Mouse (Mus musculus) spleen, adult 2 months (tissue): Measurements from ENCODE around the gene Best3. TPM values are rescaled to one million over a fixed set of nuclear protein-coding genes. Genes with fewer than 3 reads are reported as not detected.

ENCODE experiments used
- DNase-seq, 2 experiments: peaks; one replicate each; pipeline versions ENCODE4 v3.0.0 to v3.0.0-alpha.2; 2012 to 2021; ENCODE audit warnings: low spot score in 2 of 2, low read depth in 1 of 2
- H3K27ac ChIP-seq: fragments of 200-500 bp; 2 replicates; pipeline ENCODE4 v1.5.1; 2012; ENCODE audit warnings: low read length, inconsistent platforms; ENCODE audit not compliant: insufficient read depth
- H3K27me3 ChIP-seq: fragments of 200-500 bp; 2 replicates; pipeline ENCODE4 v1.6.1; 2012; ENCODE audit warnings: mild to moderate bottlenecking, moderate library complexity, low read length, inconsistent platforms; ENCODE audit not compliant: control insufficient read depth, insufficient read depth
- H3K36me3 ChIP-seq: fragments of 200-500 bp; 2 replicates; pipeline ENCODE4 v1.6.1; 2012; ENCODE audit warnings: mild to moderate bottlenecking, low read length, inconsistent platforms; ENCODE audit not compliant: control insufficient read depth, insufficient read depth
- H3K4me1 ChIP-seq: fragments of 200-500 bp; 2 replicates; pipeline ENCODE4 v1.6.1; 2011; ENCODE audit warnings: inconsistent platforms; ENCODE audit not compliant: control insufficient read depth, insufficient read depth, insufficient read length
- H3K4me3 ChIP-seq: fragments of 200-500 bp; 2 replicates; pipeline ENCODE4 v1.5.1; 2011; ENCODE audit warnings: mild to moderate bottlenecking, inconsistent platforms; ENCODE audit not compliant: insufficient read depth, insufficient read length; ENCODE audit errors: extremely low read depth
- CTCF ChIP-seq: fragments of 200-500 bp; IDR thresholded peaks from 2 replicates; pipeline ENCODE4 v1.5.1; 2011; ENCODE audit warnings: mild to moderate bottlenecking, inconsistent platforms; ENCODE audit not compliant: insufficient read depth, insufficient read length, insufficient replicate concordance; ENCODE audit errors: extremely low read depth
- POLR2A ChIP-seq: fragments of 200-500 bp; IDR thresholded peaks from 2 replicates; pipeline ENCODE4 v1.6.1; 2011; ENCODE audit warnings: low read depth, low read length, inconsistent platforms
- WGBS: fragments of 180-500 bp; shearing (Covaris S2); methylation state at CpG from one replicate; pipeline ENCODE4 v1.1.7; 2018; 5-methylcytosine and 5-hydroxymethylcytosine counted together
- polyA plus RNA-seq: library from polyadenylated mRNA; depleted of rRNA; stranded (reverse); fragments of >200 nt; gene quantifications from 2 replicates; pipeline ENCODE4 v1.2.3, GENCODE M21; 2012

The Best3 gene
- polyA plus RNA-seq, 1 experiment: 0.09 TPM

DNA sequence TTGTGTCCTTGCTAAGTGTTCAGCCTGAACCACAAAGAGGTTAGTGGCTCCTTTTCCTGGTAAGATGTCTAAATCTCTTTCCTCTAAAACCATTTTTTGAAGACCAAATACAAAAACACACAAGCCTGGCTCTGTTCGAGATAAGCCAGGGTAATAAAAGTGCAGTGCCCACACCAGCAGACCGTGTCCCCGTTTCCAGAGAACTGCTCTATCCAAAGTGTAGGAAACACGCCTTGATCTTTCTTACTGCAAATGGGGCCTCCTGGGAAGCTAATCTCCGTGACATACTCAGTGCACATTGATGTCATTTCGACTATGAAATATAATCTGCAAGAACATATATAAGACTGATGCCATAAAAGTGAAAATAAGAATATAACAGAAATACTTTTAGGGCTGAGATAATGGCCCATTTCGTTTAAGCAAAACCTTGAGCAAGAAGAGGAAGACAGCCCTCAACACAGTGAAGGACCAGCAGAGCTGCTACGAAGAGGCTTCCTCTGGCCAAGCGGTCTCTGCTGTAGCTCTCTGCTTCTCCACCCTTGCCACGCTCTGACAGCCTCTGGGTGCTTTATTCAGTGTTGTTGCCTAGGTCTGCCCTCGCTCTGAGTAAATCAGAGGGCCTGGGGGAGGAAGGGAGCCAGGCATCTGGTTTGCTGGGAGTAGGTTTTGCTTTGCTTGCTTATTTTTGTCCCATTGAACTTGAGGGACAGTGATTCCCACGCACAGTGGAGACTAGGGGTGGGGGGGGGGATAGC, 19.8 kb downstream of the Best3 start:
- Histone ChIP-seq H3K36me3 (no peaks in the 10 kb centered on the region), H3K27me3 (no peaks in the 10 kb centered on the region), H3K27ac (no peak overlapping the region), H3K4me1 (no peaks in the 10 kb centered on the region), H3K4me3 (no peak overlapping the region)
- 67% methylated on average over 12 of the region's 12 CpGs for WGBS
- DNase-seq: no peak
- TF ChIP-seq CTCF: no peak
- no peak for TF ChIP-seq POLR2A

DNA sequence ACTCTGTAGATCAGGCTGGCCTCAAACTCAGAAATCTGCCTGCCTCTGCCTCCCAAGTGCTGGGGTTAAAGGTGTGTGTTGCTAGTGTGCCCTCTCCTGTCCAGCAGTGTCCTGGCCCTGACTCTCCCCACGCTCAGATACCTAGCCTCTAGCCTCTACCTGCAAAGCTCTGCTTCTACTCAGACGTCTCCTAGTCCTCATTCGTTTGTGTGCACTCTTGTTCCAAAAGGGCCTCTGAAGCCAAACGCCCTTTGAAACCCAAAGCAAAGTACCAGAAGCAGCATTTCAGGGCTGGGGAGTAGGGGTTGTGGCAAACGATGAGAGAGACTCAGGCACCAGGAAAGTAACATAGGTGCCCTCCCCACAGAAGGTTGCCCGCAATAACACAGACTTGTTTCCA, 23.6 kb downstream of the Best3 start:
- Histone ChIP-seq H3K4me3 (no peak overlapping the region), H3K27me3 (no peaks in the 10 kb centered on the region), H3K36me3 (no peaks in the 10 kb centered on the region), H3K4me1 (no peaks in the 10 kb centered on the region; the same call in 1 of the 2 replicates), H3K27ac (no peak overlapping the region)
- no peak for TF ChIP-seq POLR2A
- no peak for TF ChIP-seq CTCF
- WGBS: 88% methylated on average over 6 of the region's 6 CpGs
- no peak for DNase-seq

DNA sequence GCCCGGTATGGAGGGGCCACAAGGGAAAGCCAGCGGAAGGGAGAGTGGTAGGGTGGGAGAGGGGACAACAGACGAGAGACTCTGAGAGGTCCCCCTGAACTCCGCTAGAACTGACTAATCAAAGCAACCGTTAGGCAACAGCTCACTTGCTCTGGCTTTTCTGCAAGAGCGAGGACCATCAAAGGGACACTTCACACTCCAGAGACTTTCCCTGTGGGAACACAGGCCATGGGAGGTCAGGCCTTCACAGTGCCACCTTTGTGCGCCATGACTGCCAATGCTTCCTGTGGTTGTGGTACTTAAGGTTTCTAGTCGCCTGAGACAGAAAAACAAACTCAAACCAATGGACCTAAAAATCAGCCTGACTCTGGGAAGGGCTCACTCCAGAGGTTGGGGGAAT, 24.9 kb downstream of the Best3 start:
- Histone ChIP-seq H3K4me3 (no peak overlapping the region), H3K27me3 (no peaks in the 10 kb centered on the region), H3K36me3 (no peaks in the 10 kb centered on the region), H3K4me1 (no peaks in the 10 kb centered on the region; the same call in 1 of the 2 replicates), H3K27ac (no peak overlapping the region)
- DNase-seq: no peak
- TF ChIP-seq POLR2A (no peak), CTCF (no peak)
- WGBS: 74% methylated on average over 8 of the region's 8 CpGs

DNA sequence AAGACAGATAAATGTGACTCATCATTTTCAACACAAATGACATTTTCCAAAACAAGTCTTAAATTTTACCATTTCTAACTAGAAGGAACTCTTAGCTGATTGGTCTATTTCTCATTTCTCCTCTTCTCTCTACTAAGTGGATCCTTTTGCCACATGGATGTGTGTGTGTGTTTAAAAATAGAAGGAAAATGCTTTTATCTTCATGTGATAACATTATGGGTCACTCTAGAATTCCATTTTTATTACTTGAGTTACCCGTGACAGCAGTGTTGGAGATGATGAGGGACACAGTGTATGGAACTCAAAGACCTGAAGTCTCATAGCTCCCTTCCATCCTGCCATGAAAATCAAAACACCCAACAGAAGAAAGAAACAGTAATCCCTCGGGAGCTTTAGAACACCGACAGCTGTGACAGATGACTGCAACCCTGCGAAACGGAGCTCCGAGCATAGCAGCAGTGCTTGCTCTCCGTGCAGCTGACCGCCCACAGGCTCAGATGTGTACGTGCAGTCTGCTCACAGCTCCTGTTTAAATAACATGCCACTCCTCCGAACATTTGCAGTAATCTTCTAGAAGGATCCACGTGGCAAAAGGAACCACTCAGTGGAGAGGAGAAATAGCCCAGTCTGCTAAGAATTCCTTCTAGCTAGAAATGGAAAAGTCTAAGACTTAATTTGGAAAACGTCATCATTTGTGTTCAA, 27.7 kb downstream of the Best3 start:
- TF ChIP-seq CTCF (no peak), POLR2A (no peak)
- no peak for DNase-seq
- Histone ChIP-seq H3K4me3 (no peak overlapping the region), H3K27ac (no peak overlapping the region), H3K4me1 (no peaks in the 10 kb centered on the region; the same call in 1 of the 2 replicates), H3K36me3 (no peaks in the 10 kb centered on the region), H3K27me3 (no peaks in the 10 kb centered on the region)
- 34% methylated on average over 12 of the region's 12 CpGs for WGBS

DNA sequence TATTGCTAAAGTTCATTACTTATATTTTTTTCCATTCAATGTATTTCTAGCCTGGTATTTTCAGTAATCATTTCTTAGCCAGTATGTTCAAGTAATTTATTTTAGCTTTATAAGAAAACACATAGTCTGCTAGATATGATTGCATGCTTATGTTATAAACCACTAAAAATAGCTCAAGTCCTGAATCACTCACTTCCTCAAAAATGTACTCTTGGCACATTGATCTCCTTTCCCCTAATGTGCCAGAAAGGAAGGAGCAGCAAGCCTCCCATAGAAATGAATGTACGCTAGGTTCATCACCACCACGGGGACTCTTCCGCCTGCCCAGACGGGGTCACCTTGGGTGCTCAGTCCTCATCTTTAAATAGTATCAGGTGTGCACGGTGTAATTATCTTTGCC, 28.5 kb downstream of the Best3 start:
- H3K4me3 ChIP-seq: no peak overlapping the region
- H3K27ac ChIP-seq: no peak overlapping the region
- no peaks in the 10 kb centered on the region for H3K36me3 ChIP-seq
- 80% methylated on average over 5 of the region's 5 CpGs for WGBS
- H3K4me1 ChIP-seq: no peaks in the 10 kb centered on the region; the same call in 1 of the 2 replicates
- no peak for DNase-seq
- no peak for TF ChIP-seq CTCF
- TF ChIP-seq POLR2A: no peak
- no peaks in the 10 kb centered on the region for H3K27me3 ChIP-seq

DNA sequence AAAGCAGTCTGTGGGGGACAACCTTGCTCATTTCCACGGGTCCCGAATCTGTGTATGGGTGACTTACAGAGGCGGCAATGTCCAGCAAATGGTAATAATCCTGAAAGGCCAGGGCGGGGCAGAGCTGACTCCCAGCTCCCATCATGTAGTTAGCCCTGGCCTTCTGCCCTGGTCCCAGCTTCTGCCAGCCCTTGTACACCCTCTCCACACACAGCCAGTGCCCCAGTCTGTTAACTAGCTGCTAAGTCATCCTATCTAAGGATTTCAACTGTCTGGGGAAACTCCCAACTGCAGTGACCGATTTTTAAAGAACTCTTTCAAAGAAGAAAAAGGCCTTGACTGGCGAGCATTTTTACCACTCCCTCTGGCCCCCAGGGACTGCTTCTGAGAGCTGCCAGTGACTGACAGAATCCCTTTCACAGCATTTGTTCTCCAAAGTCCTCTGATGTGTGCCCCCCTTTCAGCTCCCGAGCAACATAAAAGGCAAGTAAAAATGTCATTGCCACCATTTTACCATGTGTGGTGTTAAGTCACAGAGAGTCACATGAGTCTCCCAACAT, 32.2 kb downstream of the Best3 start:
- TF ChIP-seq CTCF (no peak), POLR2A (no peak)
- Histone ChIP-seq H3K27ac (no peak overlapping the region), H3K36me3 (no peaks in the 10 kb centered on the region), H3K4me3 (no peak overlapping the region), H3K27me3 (no peaks in the 10 kb centered on the region), H3K4me1 (no peaks in the 10 kb centered on the region; the same call in 1 of the 2 replicates)
- no peak for DNase-seq
- 64% methylated on average over 7 of the region's 7 CpGs for WGBS
